Mouse (Mus musculus): ENCODE results near the gene Rbm43.
A peak's percentile ranks its signal among the peaks of the same experiment; 100 is the strongest.

The Rbm43 gene

DNA sequence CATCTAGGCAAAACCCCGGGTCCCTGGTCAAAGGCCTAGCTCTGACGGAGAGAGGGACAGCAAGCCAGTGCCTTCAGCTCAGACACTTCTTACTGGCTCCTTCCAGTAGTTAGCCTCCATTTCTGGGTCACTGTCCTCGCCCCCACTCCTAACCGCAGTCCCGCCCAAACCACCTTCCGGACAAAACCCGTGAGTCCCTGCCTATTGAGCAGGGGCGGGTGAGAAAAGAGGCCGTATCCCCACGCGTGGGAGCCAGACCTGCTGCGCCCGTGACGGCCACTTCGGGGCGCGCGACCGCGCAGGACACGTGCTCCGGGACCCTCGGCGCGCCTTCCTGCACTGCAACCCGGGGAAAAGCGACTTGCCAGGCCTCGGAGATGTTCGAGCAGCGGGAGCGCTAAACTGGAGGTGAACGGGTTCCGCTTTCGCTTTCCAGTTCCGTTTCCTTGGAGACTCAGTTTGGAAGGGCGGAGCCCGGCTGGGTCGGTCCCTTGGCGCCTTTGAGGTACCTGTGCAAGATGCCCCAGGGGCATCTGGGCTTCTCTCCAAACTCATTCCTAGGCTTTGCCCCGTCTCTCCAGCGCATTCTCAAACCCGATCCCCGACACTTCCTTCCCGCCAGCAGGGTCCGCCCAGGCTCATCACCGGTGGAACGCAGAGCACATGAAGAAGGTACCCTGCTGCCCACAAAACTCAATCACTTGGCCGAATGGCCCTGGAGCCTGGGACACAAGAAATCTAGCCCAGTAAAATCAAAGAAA lies at the start of gene Rbm43:
Gene Rbm43 (minus strand): TSS at position 590 of the 761 bp plus-strand sequence.
- DNase-seq (ENCODE audit: low read depth, low spot score), result peak; percentile 70

- DNase-seq (ENCODE audit: low read depth, low spot score), result no peak
Observed at GRCm38 (mm10) chr2:51982288-51982687, 47.3 kb upstream of the Rbm43 start.

DNA sequence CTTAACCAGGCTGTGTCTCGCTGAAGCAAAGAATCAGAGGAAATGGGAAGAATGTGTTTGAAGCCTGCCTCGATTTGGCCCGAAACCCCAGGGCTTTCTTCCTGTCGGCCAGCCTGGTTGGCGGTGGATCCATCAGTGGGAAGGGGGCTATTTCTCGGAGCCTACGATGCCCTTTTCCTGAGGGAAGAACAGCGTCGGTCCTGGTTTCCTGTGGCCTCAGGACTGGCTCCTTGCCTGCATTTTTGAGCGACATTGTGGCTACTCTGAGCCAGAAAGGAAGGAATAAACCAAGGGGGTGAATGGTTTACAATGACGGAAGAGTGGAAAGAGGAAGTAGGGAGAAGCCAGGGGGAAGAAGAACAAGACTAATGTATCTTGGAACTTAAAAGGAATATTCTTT lies 46.7 kb upstream of the Rbm43 start:
- no peak for DNase-seq (ENCODE audit: low read depth, low spot score)

DNA sequence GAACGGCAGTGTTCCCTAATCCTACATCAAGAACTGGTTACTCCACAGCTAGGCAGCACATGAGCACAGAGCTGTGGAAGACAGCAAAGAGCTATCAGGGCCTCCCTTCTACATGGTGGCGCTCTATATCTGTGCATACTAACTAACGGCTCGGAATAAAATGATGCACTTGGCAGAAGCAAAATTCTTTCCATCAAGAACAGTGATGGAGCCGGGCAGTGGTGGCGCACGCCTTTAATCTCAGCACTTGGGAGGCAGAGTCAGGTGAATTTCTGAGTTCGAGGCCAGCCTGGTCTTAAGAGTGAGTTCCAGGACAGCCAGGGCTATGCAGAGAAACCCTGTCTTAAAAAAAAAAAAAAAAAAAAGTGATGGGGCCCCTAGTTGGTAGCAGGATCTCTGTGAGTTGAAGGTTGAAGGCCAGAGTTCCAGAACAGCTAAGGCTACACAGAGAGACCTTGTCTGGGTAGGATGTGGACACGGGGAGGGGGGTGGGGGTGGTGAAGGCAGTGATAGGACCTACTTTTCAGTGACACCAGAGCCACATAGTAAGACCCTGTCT lies 38.5 kb upstream of the Rbm43 start, which contains the start of gene Nmi:
Gene Nmi (minus strand): TSS at position 85 of the 559 bp plus-strand sequence.
- no peak for DNase-seq (ENCODE audit: low read depth, low spot score)

DNA sequence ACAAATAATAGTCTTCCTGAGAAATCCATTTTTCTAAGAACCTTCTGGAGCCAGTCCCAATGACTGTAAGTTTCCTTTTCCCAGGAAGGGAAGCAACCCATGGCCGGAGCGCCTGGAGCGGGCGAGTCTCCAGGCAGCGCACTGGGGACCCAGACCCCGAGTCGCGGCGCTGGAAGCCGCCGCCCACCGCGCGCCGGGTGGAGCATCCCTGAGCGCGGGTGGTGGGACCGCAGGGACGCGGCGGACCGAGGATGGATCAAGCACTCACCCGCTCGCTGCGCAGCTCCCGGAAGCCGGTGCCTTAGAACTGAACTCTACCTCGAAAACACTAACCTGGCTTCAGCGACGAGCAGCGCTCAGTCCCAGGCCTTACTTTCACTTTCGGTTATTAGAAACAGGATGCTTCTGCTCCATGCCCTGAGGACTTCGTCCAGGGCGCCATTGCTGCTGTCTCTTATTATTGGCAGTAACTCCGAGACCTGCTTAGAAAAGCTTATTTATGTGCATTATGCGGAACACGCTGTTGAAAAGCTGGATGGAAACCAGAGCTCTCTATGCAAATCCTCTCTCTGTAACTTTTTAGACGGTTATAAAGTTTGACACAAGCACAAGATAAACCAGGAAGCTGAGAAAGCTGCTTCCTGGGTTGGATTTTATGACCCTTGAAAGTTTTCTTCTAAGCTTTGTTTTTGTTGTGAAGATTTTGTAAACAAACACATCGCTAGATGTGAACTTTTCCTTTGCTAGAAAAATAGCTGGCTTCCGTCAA lies 37.9 kb upstream of the Rbm43 start:
- peak; percentile 34 for DNase-seq (ENCODE audit: low read depth, low spot score)

DNA sequence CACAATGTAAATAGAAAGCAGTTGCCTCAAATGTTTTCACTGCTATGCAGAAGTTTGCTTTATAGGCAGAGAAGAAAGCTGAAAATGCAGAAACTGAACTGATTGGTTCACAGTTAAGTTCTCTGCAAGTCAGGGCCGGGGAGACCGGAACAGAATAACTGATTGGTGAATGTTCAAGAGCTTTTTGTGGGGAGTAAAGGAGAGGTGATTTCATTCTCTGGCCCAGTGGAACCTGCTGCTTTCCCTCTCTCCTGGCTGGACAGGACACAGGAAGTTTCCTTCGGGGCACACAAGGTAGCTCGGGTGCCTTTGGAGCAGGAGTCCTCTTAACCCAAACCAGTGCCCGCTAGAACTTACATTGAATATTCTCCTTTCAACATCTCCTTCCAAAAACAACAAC lies 37.2 kb upstream of the Rbm43 start:
- no peak for DNase-seq (ENCODE audit: low read depth, low spot score)

GRCm38 (mm10) chr2:51970897-51971296 lies 35.9 kb upstream of the Rbm43 start:
- no peak for DNase-seq (ENCODE audit: low read depth, low spot score)

GRCm38 (mm10) chr2:51967288-51967687 lies 32.3 kb upstream of the Rbm43 start:
- DNase-seq (ENCODE audit: low read depth, low spot score), result no peak

GRCm38 (mm10) chr2:51953648-51954204 lies 18.8 kb upstream of the Rbm43 start:
- no peak for DNase-seq (ENCODE audit: low read depth, low spot score)

GRCm38 (mm10) chr2:51950876-51951275 lies 15.9 kb upstream of the Rbm43 start:
- DNase-seq (ENCODE audit: low read depth, low spot score), result no peak

DNA sequence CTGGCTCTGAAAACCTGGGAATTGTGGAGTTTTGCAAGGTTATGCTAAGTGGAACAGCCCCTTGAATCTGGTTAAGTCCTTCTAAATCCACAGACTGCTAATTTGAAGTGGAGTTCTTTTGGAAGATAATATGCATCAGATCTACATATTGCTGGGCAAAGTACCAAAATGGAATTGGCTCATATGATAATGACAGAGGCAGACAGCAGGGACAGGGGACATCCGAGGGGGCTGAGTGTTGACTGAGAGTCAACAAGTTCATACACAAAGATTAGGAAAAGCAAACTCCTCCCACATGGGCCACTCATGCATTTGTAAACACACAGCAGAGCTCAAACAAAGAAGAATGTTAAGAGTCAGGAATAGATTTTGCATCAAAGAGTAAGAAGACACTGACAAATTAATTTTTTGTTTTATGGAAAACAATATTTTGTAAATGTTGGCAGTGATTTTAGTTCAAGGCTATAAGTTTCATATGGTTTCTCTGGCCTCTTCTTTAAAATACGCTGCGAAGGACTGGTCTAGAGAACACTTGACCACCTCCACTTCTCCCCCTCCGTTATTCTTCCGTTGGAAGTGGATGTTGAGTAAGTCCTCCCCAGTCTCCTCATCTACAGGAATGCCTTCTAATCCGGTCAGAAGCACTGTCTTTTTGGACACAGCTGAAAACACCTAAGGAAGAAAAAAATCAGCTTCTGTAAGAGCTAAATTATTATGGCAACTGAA lies 13.3 kb upstream of the Rbm43 start:
- DNase-seq (ENCODE audit: low read depth, low spot score), result no peak

DNA sequence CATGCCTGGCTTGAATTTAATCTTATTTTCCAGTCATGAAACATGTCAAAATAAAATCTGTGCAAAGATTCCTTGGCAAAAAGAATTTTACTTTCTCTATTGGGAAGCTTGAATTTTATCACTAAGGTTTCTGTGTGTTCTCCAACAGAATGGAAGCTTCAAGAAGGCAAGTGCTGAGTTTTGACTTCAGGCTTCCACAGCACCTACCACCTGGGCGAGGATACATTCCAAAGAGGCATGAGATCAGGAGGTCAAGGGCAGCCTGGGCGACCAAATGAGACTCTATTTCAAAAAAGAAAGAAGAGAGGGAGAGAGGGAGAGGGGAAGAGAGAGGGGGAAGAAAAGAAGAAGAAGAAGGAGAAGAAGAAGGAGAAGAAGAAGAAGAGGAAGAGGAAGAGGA lies 10.8 kb upstream of the Rbm43 start:
- no peak for DNase-seq (ENCODE audit: low read depth, low spot score)

DNA sequence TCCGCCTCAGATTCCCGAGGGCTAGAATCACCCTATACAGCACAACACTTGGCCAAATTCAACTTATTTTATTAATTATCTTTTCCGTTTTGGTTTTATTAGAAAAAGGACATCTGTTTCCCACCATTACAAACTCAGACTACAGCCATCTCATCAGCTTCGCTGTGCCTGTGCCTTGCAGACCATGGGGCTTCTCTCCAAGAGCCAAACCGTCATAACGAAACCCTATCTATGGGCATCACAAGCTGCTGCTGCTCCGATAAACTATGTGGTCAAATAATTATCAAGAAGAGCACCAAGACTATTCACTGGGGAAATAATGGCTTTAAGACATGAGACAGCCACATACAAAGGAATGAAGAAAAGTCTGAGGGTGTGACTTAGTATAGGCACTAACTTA lies 6.9 kb upstream of the Rbm43 start:
- DNase-seq (ENCODE audit: low read depth, low spot score), result no peak

DNA sequence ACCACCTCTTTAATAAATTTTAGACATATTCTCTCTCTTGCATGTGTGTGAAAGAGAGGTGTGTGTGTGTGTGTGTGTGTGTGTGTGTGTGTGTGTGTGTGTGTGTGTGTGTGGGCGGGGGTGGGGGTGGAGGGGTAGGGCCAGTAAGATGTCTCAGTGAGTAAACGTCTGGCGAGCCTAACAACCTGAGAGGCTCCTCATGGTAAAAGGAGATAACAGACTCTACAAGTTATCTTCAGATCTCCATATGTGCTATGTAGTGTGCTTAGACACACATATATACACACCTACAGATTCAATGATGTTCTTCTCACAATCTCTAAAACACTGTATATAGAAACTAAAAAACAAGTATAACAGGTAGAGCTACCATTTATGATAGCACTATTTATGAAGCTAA lies 3.8 kb upstream of the Rbm43 start:
- DNase-seq (ENCODE audit: low read depth, low spot score), result no peak

- no peak for DNase-seq (ENCODE audit: low read depth, low spot score)
Observed at GRCm38 (mm10) chr2:51937004-51937403, 2.0 kb upstream of the Rbm43 start.

GRCm38 (mm10) chr2:51936585-51936984 lies 1.6 kb upstream of the Rbm43 start:
- DNase-seq (ENCODE audit: low read depth, low spot score), result no peak

DNA sequence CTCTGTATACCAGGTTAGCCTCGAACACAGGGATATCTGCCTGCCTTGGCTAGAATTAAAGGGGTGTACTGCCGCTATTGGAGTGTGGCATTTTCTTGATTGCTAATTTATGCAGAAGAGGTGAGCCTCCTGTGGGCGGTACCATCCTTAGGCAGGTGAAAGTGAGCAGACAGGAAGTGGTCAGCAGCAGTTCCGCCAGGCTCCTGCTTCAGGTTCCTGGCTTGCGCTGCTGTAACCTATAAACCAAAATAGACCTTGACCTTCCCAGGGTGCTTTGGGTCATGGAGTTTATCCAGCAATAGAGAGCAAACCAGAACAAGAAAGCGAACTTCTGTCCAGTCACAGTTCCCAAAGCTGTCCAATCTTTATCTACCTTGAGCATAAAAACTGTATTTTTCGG lies 958 bp upstream of the Rbm43 start:
- no peak for DNase-seq (ENCODE audit: low read depth, low spot score)

DNA sequence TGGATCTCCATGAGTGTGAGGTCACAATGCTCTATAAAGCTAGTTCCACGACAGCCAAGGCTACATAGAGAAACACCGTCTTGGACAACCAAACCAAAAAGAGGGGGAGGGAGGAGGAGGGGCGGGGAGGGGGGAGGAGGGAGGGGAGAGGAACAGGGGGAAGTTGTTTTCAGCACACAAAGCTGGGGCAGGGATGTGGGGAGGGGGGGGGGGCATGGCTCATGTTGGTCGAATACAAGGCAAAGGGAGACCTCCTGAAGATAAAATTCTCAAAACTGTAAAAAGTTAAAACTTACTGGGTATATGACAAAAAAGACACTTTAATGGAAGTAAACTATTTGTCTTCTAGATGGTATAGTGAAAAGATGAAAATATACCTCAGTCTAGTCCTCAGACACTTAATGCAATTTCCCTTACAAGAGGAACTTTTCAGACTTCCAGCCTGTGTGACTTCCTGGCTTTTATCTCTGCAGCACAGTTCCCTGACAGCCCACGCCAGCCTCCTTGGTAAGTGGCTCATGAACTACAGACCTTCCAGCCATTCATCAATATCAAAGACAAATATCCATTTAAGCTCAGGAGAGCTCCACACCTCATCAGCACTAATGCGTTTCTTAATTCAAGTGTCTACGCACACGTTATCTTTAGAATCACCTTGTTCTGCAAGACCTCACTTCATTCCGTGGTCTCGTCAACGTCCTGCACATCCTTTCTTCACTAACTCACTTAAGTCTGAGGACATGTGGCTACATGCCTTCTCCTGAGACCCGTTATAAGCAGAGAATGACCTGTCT lies 1.4 kb downstream of the Rbm43 start:
- DNase-seq (ENCODE audit: low read depth, low spot score), result no peak

GRCm38 (mm10) chr2:51931241-51931640 lies 3.7 kb downstream of the Rbm43 start:
- DNase-seq (ENCODE audit: low read depth, low spot score), result no peak

GRCm38 (mm10) chr2:51914944-51915680 lies 19.9 kb downstream of the Rbm43 start:
- peak; percentile 31 for DNase-seq (ENCODE audit: low read depth, low spot score)
